Mouse (Mus musculus) testis, postnatal 14 days (tissue): ENCODE results near the gene G430095P16Rik.

Source experiments
- DNase-seq: peaks from one replicate; pipeline ENCODE4 v3.0.0; 2021; ENCODE audit warnings: low spot score

Gene G430095P16Rik

DNA sequence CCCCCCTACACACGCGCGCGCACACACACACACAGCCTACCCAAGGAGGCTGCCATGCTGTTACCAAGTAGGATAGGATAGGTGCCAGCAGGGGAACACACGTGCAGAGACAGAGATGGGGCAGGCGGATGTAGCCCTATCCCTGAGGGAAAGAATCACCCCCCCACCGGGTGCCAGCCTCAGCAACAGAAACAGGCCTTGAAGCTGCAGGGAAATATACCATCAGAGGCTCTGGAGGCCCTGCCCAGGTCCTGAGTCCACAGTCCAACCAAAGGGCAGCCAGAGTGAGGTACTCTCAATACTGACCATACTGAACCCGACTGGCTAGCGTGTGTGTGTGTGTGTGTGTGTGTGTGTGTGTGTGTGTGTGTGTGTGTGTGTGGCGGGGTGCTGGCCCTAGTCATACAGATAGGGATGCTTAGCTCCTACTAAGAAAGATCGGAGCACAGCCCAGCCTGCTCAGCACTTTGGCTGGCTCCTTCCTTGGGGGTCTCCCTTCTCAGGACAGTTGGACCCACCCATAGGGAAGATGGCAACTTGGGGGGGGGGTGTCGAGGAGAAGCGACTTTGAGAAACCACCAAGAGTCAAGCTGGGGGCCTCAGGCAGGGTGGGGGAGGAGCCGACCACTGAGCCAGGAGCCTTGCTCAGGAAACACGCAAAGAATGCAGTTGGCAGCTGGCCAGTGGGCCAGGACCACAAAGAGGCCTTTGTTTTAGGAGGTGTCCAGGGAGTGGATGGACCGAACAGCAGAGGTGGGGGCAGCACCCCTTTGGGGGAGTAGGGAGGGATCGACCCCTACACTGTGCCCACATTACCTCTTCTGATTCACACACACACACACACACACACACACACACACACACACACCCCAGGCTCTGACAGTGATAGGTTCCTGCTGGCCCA lies 21.0 kb downstream of the G430095P16Rik start:
- DNase-seq: peak; percentile 78

DNA sequence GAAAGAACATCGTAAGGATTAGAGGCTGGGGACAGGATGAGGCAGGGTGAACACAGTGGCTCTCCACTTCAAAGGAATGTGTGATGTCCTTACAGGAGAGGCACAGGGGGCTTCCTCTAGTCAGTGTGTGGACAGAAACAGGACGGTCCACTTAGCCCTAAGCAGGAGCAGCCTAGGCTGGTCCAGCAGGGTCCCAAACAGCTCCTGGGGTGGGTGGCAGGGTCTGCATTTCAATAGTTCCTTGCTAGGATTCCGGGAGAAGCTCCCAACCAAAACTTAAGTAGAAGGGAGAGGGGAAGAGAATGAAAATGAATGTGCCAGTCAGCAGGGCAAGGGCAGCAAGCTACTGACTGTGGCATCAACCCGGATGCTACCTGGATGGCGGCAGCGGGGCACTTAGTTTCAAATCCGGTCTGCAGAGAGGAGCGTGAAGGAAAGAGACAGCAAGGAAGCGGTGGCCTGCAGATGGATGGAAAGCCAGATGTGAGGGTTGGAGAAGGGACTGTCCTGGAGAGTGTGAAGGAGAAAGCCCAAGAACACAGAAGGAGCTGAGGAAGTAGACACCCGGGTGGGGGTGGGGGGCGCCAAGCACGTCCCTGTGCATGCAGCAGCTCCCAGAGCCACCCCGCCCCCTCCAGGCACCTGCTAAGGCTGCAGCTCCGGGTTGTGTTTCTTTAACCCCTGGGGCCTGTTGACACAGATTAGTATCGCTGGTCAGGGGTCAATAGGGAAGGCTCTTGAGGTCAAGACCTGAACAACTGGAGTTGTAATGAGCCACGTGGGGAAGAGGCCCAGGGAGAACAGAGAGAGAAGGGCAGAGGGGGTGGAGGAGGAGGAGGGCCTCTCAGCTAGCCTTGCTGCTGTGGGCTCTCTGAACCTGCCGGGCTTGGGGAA lies 22.5 kb downstream of the G430095P16Rik start:
- no peak for DNase-seq

DNA sequence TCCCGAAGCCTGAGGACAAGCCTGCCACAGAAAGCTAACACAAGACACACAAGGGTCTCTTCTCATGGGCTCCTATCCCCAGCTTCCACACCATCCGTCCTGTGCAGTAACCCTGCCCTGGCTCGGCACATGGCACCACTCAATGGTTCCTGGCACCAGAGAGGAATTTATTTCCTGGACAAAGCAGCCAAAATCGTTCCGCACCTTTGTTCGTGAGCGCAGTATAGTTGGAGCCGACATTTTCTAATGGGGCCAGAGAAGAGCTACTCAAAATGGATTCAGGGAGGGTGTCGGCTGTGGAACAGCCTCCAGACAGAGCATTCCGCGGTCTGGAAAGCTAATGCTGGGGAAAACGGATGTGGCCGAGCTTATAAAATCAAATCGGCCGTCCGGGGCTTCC lies 26.7 kb downstream of the G430095P16Rik start:
- DNase-seq: no peak

DNA sequence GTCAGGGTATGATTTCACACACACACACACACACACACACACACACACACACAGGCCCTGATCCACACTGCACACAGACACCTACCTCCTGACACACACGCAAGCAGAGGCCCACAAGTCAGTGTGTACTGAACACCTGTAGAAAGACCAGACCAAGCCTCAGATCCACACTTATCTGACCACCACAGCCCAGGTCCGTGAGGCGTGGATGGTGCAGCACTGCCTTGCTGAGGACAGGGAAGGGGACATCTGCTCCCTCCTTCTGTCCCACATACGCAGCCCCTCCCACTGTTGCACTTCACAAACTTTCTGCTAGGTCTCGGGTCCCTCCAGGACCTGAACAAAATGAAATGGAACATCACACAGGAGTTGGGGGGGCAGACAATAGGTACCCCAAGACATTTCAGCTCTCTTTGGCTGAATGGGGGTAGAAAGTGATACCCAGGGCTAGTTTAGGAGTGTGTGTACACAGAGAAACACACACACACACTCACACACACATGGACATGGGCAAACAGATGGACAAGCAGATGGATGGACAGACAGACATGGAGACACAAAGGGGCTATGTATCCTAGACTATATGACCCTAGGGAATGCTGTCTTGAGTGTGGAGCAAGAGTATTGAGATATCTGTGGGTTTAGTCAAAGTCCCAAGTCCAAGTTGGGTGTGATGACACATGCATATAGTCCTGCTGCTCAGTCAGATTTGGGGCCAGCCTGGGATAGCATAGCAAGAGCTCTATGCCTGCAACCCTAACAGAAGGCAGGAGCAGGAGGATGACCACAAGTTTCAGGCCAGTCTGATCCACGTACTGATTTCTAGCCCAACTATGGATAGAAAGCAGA lies 30.2 kb downstream of the G430095P16Rik start:
- DNase-seq: no peak

DNA sequence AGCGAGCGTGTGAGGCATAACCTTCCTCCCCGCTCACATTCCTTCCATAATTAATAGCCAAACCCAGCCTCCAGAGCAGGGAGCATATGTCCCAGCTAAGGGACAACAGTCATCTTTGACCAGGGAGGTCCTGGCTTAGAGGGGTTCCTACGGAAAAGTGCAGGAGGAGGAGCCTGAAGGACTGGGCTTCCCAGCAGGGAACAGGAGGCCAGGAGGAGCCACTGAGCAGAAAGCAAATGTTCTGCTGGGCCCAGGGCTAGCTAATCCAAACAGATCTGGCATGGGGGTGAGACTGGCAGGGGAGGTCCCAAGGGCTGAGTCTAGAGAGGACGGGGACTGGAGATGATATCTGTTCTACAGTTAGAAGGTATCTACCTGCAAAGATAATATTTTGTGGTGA lies 34.7 kb downstream of the G430095P16Rik start:
- DNase-seq: no peak

DNA sequence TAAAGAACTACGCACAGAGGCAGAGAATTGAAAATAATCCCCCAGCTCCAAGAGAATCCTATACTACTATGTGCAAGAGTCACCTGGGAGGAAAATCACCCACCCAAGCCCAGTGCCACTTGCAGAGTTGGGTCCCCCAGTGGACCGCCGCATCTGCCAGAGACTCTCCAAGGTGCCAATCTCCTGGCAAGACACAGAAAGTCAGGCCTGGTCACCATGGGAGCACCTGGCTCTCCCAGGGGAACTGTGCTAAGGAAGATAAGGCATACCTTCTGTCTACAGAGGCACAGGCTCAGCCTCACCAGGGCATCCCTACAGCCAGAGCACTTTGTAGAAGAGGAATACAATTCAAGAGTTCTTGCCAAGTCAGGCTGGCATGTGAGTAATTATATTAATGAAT lies 35.5 kb downstream of the G430095P16Rik start:
- DNase-seq: no peak

DNA sequence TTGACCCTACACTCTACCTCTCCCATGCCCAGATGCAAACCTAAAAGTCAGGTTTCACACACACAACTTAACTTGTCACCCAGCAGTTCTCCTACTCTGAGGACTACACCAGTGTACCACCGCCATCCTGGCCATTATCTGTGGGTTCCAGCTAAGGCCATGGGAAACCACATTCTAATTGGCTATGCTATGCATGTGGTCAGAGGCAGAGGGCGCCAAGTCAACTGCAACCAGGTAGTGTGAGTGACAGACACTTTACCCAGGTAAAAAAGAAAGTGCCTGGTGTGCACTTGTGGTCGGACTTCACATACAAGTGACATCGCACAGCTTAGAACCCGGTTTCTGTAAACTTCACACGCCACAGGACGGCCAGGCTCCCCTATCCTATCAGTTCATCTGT lies 36.3 kb downstream of the G430095P16Rik start:
- no peak for DNase-seq

DNA sequence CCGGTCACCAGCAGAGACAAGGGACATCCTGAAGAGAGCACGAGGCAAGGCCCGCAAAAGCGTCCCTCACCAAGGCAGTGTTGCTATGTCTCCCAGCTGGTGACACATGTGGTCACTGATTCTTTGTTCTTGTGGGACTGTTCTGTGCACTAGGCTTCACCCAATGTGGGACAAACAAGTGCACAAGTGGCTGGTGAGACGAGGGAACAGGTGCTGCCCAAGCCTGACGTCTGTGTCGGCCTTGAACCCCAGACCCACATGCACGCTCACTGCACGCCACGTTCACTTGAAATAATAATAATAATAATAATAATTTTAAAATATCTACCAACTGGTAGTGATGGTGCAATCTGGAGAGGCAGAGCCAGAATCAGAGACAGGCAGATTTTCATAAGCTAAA lies 36.9 kb downstream of the G430095P16Rik start:
- no peak for DNase-seq

DNA sequence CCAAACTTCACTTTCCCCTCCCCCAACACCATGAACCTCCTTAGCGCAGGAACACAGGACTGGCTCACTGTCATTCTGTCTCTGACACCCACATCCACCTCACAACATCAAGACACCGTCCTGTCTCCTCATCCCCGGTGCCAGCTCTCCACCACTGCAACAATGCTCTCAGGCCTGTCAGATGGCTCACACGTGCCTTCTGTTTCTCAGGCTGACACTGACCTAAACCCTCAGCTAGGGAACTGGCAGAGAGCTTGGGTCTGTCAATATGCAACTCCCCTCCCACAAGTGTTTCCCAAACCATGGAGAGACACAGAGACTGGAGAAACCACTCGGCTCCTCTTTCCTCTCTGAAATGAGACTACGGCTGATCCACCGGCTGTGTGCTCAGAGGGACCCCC lies 37.6 kb downstream of the G430095P16Rik start:
- DNase-seq: no peak

DNA sequence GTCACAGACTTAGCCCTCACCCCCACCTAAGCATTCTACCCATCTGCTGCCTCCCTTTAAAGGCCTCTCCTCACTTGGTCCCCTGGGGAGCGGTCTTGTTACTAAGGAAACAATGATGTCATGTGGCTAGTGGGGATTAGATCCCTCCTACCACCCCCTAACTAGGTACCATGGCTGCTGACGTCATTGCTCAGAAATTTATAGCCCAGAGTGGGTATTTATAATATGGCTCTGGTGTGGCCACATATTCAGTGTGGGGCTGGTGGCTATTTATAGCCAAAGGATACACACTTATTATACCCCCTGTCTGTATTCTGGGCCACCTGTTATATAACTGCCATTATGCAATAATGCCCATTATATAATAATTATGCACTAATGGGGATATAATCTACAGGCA lies 38.1 kb downstream of the G430095P16Rik start:
- no peak for DNase-seq

DNA sequence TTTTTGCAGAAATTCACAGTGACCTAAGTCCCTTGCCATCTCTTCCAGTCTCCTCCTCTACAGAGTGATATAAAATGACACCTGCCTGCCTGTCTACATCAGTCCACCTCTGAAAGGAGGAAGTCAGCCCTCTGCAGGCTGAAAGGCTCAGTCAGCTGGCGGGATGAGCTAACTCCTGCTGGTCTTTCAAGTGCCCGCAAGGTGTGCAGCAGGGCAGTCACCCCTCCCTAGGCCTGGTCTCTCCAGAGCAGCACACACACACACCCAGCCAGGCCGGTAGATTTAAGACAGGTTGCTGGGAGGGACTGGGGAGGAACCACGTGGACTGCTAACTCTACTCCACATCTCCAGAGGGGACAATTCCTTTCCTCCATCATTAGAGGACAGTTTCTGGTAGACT lies 41.3 kb downstream of the G430095P16Rik start:
- no peak for DNase-seq

DNA sequence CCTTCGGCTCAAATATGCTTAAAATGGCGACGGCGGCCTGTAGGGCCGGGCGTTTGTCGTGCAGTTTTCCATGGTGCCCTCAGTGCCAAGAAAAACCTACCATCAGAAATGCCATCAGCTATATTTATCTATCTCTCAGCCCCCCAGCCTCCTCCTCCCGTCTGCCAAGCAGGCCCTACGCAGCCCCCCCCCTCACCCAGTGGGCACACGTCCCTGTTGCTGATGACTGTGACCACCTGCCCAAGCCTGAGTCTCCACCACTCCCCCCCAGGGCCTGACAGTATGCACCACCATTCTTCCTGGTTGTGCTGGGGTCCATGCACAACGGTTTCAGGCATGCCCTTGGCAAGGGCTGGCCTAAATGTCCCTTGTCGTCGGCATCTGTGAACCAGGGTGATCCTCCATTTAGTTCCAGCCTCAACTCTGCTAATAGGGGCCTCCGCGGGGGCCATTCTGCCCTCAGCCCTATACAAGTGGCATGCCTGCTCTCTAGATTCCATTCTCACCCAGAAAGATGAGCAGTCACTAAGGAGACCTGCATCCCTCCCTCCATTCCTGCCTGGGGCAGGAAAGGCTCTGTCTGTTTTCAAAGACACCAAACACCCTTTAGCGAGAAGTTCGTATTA lies 42.2 kb downstream of the G430095P16Rik start:
- DNase-seq: no peak

DNA sequence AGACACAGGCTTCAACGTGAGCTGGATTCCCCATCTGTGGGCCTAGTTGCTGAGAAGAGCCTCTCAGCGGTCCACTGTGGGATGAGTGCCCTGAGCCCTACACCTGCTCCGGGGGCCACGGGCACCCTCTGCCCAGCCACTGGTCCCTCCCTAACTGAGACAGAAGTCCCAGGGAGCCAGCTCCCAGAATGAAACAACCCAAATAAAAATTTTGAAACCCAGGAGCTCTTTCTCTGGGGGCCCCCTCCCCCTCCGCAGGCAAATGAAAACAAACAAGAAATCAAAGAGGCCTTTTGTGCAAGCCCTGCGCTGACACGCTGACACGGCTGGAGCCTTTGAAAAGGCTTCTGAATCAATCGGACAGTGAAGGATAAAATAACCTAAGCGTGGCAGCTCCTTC lies 42.8 kb downstream of the G430095P16Rik start:
- no peak for DNase-seq

DNA sequence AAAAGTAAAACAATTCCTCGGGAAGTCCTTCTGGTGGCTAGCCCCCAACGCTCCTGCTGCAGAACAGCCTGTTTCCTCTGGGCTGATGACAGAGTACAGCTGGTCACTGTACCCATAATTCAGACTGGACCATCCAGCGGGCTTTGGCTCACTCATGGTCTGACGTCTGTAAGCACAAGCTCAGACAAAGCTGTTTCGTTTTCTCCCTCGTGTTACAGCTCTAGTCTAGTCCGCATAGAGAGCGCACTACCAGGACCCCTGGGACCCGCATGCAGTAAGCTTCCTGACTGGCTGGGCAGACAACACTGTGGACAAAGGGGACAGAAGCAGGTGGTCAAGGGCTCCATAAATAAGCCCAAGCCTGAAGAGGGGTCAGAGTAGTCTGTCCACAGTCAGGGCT lies 43.6 kb downstream of the G430095P16Rik start:
- DNase-seq: no peak

DNA sequence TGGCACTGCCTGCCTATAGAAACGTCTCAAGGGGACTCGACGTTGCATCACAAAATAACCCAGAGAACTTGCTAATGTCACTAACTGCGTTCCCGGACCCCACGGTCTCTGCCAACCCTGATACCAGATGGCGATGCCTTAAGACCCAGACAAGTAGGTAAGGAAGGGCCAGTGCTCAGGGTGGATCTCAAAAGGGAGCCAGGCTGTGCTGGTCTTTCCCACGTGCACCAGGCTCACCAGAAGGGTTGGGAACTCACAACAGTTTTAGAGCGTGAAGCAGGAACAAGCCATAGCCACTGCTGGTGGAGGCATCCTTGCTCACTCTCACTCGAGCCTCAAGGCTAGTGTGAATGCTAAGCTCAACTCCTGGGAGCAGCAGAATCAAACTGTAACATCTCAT lies 44.4 kb downstream of the G430095P16Rik start:
- DNase-seq: no peak

DNA sequence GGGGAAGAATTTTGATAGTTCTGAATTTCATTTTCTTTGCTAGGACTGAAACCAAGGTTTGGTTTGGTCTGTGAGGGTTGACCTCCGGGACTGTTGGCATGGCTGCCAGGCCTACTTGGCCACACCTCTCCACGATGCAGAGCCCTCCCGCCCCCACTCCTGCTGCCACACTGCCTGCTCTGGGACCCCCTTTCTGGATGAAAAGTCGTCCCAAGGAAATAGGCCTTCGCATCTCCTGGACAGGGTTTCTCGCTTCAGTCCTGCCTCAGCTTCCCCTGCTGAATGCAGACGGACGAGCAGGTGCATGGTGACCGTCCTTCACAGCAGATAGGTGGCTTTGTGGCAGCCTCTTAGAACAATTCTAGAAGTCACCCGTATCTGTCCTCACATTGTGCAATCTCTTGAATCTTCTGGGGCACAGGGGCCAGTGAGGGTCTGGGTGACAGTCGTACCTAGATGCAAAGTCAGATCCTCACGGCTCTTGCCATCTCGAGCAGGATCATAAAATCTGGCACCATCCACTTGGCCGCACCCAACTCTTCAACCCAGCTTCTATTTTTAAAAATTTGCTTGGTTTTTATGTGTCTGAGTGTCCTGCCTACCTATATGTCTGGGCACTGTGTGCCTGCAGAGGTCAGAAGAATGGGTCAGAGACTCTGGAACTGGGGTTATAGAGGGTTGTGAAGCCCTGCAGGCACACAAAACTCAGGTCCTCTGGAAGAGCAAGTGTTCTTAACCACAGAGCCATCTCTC lies 45.7 kb downstream of the G430095P16Rik start:
- no peak for DNase-seq

DNA sequence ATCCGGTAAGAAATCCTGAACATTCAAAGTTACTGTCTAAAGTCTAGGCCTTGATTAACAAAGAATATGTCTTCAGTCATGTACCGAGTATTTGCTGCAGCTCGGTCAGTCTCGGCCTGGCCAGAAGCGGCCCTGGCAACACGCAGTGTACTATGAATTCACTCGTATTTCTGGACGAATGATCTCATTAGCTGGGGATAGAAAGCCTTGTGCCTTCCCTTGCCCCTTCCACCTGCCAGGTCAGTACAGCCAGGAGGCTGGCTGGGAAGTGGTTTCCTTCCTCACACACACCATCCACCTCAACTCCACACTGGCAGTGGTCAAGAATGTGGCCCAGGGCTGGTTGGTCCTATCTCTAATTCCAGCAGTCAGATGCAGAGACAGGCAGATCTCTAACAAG lies 46.5 kb downstream of the G430095P16Rik start:
- no peak for DNase-seq

DNA sequence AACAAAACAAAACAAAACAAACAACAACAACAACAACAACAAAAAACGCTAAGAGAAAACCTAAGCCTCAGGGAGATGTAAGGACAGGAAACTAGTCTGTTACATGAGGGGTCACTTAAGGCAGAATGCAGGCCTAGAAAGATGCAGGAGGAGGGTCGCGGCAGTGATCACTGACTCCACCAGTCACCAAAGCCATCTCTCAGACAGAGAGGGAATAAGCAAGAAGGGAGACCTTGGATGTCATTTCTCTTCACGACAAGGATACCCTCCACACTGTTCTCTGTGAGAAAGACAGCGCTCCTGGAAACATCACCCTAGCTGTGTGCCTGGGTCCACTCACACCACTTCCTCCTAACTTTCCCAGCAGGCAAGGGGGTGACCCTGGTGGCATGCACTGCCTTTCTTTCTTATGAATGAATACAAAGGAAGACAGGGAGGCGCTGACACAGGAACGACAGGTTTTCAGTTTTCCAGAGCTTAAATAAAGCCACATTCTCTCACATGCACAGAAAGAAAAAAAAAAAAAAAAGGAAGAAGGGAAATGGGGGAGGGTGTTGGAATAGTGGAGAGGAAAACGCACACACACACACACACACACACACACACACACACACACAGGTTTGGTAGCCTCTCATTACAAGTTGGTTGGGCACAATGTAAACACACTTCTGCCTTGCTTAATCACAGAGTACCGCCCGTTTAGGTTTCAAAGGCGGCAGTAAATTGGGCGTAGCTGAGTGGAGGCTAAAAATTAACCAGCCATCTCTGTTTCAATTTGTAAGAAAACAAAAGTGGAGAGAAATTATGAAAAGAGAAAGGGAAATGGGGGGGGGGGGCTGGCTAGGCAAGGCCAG lies 47.5 kb downstream of the G430095P16Rik start:
- DNase-seq: no peak

DNA sequence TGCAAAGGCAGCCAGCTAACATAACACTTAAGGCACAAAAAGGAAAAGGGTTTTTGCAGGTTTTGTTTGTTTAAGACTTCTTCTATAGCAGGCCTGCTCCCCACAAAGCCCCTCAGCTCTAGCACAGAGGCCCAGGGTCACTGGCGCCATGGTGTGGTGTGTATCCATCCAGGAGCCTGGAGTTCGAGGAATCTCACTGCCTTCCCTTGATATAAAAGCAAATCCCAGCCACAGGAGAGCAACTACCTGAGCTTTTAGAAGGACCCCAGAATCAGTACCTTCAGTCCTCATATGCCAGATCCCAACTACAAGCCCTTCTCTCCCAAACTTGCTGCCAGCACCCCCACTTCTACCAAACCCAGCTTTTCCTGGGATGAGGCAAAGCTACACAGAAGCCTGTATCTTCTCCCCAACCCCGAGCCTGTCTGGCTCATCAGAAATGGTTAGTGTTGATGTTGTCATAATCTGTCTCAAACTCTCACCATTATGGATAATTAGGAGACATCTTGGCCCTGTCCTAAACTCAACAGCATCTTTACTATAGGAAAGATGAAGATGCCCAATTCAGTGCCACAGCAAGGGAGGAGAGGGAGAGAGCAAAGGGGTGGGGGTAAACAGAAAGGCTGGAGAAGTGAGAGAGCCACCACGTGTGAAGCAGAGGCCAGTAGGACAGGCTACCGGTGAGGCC lies 48.3 kb downstream of the G430095P16Rik start:
- no peak for DNase-seq
